Mouse (Mus musculus): ENCODE results near the gene Gm11037.
A peak's percentile ranks its signal among the peaks of the same experiment; 100 is the strongest.

Gene Gm11037

DNA sequence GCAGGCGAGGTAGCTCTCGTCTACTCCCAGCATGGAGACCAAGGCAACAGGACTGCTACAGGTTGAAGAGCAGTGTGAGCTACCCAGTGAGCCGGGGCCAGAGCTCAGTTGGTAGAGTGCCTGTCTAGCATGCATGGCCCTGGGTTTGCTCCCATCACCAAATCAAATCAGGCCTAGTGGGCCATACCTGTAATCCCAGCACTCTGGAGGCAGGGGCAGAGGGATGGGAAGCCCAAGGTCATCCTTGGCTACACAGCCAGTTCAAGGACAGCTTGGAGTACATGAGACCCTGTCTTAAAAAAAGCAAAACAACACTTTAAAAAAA, 15.9 kb downstream of the Gm11037 start:
- no peak for DNase-seq (ENCODE audit: low spot score)

DNA sequence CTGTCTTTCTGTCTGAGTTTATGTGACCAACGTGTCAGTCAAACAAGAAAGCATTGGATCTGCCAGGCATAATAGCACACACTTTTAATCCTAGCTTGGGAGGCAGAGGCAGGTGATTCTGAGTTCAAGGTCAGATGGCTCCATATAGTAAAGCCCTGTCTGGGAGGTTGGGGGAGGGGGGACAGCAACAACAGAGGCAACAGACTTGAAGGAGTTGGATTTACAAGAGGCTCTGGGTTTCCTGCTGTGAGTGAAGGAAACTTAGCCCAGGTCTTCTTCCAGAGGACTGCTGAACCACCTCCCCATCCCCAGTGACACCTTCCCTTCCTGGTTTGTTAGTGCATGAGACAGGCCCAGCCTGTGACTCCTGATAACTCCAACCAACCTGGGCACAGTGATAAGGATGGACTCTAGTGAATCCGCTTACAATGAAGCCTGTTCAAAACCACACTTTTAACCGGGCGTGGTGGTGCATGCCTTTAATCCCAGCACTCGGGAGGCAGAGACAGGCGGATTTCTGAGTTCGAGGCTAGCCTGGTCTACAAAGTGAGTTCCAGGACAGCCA, 19.0 kb downstream of the Gm11037 start:
- DNase-seq (ENCODE audit: low spot score), result no peak

DNA sequence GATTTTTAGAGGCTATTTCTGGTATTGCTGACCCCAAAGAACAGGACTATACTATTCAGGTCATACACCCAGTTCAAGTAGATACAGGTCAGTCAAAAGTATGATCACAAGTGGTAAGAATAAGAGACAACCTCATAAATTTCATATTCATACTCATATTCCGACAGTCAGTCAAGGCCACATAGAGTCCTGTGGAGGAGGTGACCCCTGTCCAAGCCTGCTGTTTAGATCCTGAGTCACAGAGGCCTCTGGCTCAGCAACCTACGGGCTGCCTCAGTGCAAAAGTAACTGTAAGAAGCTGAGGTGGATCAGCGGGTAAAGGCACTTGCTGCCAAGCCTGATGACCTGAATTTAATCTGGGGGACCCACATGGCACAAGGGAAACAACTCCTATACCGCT, 20.7 kb downstream of the Gm11037 start:
- no peak for DNase-seq (ENCODE audit: low spot score)

DNA sequence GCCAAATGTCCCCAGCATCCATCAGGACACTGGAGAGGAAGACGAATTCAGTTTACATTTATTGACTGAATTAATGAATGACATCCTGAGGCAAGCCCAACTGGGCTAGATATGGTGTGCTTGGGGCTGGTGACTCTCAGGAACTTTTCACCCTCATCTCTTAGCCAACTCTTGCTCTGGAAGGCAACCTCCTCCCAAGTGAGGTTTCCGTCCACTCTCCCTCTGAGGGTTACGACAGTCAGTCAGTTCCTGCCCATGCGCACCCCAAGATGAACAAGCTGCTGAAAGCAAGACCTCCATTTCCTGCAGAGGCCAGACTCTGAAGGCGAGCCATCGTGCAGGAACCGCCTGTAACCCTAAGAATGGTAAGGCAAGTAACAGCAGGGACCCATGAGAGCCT, 23.7 kb downstream of the Gm11037 start:
- DNase-seq (ENCODE audit: low spot score), result no peak

DNA sequence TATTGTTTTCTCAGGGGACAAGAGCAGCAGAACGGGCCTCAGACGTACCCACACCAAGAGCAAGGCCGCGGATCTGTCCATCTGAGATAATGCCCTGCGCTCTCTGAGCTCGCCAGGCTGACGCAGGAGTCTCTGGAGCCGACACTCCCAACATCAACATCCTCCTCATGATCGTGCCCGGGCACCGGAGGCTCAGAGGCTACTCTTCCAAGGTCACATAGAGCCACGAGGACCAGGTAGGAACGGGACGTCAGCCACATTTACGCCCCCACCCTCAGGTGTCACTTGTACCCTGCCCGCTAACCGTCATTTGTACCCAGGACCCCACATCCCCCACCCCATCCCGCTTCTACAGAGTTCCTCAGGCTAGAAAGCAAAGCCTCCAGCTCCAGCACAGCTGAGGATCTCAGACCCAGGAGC, 26.2 kb downstream of the Gm11037 start:
- DNase-seq (ENCODE audit: low spot score), result no peak

DNA sequence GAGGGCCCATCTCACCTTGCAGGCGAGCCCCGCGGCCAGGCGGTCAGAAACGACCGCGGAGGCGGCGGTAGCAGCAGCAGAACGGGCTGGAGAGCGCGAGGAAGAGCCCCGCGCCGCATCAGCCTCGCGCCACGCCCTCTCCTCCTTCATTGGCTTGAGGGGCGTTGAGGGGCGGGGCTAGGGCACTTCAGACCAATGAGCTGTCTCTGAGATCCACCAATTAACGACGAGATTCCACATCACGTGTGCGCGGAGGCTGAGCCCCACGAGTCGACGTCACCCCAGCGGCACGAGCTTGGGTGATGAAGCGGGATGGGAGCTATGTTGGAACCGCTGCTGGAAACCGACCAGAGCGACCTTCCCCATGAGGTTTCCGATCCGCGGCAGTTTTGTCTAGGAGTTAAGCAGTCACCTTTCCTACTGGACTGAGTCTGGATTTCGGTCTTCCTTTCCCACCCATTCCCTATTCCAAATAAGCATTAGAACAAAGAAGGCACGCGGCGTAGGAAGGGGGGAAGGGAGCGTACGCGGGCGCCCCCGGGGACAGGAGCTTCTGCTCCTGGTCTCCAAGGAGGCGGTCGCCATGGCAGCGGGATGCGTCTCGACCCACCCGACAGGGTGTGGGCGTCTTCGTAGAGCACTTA, 26.8 kb downstream of the Gm11037 start, which contains the start of gene 1700037H04Rik:
TSS of gene 1700037H04Rik (minus strand) at position 144 of the 644 bp plus-strand sequence.
- peak; percentile 95 for DNase-seq (ENCODE audit: low spot score)

DNA sequence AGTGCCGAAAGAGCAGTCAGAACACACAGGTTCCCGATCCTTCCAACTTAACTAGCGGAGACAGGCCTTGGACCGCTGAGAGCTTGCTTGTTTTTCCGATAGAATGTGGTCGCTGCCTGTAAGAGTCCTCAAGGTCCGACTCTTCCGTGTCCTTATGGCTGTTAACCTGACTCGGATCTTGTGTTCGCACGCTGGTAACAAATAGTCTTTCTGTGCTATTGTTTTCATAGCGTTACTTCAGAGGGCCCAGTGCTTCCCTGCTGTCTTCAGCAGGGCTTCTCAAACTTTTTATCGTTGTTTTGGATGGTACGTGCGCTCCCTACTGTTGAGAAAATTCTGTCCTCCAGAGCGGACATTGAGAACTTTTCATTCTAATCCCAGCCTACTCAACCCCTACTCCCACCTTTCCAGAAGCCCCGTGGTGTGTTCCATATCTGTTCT, 27.4 kb downstream of the Gm11037 start:
- peak; percentile 3 for DNase-seq (ENCODE audit: low spot score)

DNA sequence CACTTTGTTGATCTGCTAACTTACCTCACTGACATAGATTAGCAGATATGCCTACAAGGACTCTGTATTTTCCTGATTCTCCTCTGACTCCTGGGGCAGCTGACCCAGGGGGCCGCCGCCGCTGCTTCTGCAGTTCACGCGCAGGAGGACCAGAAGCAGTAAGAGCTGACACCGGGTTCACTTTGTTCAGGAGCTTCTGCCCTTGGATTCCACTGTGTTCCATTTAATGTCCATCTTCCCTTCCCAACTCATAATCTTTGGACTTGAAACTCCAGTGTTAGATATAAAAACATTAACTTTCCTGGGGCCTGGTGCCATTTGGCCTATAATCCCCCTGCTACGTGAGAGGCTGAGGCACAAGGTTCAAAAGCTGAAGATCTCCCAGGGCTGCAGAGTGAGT, 30.6 kb downstream of the Gm11037 start:
- DNase-seq (ENCODE audit: low spot score), result no peak

DNA sequence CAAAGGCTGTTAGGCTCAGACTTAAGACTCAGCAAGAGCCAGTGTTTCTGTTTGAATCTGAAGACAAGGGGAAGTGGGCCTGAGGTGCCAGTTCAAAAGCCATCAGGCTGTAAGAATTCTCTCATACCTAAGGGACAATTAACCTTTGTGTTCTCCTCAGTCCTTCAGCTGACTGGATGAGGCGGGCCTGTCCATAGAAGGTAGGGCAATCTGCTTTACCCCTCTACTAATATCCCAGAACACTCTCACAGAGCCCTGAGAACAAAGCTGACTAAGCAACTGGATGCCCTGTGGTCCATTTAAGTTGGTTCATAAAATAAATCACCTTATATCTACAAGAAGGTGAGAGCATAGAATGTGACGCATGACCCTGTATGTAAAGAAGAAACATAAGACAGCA, 32.9 kb downstream of the Gm11037 start:
- DNase-seq (ENCODE audit: low spot score), result no peak

DNA sequence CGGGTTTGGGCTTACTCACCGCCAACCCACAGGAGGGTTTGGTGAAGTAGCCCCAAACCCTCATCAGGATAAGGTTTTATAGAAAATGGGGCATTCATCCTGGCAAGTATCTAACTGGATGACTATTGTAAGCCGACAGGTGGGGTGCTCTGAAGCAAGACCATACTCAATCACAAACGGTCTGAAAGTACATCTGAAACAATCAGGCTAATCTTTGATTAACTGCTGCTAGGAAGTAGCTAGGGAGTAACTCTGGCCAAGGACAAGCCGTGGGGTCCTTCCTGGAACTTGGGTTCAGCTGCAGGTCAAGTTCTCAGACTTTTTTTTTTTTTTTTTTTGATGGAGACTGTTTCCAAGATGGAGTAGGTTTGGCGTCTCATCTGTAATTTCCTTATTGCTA, 34.7 kb downstream of the Gm11037 start:
- no peak for DNase-seq (ENCODE audit: low spot score)

DNA sequence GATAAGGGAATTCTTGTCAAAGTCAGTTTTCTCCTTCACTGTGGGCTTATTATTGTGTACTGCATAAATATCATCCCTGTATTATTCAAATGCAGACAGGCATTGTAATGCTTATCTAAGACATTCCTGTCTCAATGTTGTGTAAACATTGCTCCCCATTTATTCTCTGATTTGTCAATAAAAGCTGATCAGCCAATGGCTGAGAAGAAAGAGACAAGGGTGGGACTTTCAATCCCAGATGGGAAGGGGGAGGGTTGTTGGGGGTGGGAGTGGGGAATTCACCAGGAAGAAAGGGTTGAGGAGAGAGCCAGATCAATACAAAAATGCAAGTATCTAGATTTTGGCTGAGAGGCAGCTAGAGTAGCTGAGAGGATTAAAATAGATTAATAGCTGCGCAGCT, 35.6 kb downstream of the Gm11037 start:
- no peak for DNase-seq (ENCODE audit: low spot score)

DNA sequence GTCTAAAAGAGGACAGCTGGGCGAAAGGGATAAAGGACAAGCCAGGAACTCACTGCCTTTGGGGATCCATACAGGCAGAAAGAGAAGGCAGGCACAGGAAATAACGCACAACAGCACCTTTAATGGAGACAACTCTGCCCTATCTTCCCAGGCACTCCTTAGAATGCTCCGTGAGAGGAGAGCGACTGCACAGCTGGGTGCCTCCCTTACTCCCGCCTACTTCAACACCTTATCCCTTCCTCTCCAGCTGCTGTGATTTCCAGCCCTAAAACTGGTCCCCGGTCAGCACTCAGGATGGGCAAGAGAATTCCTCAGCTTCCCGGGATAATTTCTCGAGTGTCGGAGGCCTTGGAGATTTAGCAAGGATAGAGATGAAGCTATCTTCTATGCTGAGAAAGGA, 37.6 kb downstream of the Gm11037 start:
- no peak for DNase-seq (ENCODE audit: low spot score)

DNA sequence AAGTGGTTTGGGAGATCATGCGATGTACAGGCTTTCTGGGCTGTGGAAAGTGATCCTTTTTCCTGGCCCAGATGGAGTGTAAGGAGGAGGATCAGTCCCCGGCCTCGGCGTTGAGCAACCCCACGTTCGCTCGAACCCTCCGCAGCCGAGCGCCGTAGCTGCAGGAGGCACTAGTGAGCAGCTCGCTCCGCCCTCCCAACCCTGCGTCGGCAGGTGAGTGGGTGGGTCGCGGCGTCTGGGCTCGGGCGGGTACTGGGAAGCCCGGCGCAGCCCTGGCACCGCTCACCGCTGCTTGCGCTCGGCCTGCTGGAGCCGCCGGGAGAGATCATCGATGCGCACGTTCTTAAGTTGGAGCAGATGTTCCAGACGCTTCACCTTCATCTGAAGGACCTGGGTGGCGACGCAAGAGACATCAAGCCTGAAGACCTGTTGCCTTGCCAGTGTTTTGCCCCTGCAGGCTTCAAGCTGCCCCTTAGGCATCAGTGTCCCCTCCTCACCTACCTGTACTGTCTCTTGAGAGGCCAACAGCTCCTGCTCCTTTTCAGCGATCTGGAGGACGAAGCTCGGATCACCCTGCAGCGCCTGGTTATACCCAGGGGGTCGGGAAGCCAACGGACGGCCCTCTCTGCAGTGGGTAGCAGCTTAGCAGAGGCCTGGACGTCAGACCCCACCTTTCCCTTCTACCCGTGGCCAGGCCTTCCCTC, 38.3 kb downstream of the Gm11037 start:
- peak; percentile 58 for DNase-seq (ENCODE audit: low spot score)

DNA sequence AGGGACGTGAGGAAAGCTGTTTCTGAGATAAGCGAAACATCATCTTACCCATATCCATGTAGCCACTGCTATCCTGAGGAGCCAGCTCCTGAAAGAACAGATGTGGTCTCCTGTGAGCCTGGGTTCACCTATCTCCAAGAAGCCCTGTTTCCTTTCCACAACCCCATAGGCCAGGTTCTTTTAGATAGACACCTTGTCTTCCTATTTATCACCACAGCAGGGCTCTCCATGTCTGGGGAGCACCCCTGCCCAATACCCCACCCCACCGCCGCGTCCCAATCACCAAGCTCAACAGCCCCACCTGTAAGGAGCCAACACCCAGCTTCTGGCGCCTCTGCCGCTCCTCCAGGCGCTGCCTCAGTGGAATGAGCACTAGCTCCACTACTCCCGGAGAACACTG, 39.0 kb downstream of the Gm11037 start:
- no peak for DNase-seq (ENCODE audit: low spot score)

DNA sequence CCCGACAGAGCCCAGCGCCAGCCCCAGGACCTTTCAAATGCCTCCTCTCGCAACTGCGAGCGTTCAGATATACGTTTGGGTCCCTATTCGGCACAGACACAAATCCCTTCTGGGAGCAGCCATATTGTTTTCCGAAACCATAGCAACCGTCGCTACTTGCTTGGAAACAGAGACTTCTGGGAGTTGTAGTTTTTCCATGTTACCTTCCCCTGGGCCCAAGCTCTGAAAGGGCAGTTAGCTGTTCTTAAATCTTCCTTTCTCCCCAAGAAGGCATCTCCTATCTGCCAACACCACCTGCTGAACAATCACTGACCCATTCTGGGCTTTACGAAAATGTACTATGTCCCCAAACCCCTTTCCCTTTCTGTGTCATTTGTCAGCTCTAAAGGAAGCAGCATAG, 41.4 kb downstream of the Gm11037 start:
- DNase-seq (ENCODE audit: low spot score), result peak; percentile 71

DNA sequence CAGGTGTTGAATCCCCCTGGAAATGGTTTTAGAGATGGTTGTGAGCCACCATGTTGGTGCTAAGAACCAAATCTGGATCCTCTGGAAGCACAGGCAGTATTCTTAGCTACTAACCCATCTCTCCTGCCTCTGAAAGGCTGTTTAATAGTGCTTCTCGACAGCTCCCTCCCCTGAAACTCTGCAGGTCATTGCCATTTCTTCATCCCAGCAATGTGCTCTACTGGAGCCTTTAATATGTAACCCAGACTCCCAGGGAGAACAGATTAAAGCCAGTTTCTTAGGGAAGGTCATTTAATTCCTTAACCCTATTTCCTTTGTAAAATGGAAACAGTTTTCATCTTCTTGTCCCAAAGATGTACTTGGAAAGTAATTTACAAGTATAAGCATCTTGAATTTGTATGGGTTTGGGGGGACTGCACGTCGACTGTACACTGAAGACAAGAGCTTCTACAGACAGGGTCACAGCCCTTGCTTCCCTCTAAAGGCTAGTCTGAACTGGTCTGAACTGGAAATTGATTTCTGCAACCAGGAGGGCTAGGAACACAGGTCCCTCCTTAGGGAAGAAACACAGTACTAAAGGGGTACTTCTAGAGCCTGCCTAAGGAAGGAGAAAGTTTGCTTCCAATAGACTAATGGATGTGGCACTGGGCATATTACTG, 42.1 kb downstream of the Gm11037 start:
- no peak for DNase-seq (ENCODE audit: low spot score)

DNA sequence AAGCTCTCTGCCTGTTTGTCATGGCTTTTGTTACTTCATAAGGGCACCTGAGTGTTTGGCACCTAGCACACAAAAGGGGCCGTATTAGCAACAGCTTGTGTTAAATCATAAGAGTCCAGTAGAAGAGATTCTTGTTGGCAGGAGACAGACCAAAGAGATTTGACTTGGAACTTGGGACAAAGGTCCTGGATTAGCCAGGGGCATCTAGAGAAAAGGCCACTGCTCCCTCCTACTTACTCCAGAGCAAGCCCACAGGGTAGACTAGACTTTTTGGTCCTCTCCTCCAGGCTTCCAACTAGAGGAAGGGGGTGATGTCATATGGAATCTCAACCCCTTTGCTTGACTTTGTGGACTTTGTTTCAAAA, 42.6 kb downstream of the Gm11037 start:
- DNase-seq (ENCODE audit: low spot score), result no peak

DNA sequence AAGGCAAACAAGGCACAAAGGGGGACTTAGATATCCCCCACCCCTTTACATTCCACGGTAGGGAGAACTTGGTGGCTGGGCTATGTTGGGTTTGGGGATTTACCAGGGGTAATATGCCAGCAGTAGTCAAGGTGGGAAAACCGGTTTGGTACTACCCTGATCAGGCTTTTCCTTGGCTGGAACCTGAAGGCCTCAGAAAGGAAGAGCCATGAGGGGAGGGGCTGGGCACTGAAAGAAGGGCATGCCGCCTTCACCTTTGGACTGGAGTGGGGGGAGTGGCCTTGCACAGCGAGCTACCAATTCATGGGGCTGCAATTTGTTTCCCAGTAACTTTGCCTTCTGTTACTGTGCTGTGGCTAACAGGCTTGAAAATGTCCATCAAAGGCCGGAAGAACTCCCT, 43.2 kb downstream of the Gm11037 start:
- DNase-seq (ENCODE audit: low spot score), result no peak

DNA sequence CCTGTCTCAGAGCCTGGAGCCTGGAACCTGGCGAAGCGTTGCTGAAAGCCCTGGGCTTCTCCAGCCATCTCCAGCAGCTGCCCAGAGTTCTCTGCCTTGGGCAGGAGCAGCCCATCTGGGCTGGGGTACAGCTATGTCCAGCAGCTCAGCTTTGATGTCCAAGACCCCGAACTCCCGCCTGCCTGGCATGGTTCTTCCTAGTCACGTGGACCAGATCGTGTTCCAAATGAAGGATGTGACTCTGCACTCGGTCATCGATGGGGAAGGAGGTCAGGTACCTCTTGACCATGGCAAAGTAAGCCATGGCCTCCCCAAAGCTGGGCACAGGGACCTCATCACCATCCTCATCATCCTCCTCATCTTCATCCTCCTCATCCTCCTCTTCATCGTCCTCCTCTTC, 44.6 kb downstream of the Gm11037 start:
- DNase-seq (ENCODE audit: low spot score), result no peak

DNA sequence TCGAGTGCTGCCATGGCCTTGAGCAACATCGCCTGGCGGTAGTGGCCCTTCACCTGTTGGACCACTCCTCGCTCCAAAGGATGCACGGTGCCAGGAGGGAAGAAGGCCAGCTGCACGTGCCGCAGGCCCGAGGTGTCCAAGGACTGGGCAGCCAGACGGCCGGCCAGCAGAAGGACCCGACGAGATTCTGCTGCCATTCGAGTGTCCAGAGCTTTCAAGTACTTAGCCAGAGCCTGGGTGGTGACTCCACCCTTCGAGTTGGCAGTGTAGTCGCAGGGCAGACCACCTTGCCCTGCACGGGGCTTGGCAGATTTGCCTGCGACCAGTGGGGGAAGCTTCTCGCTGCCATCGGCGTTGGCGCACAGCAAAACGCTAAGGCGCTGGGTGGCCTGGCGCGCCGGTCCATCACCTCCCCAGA, 45.5 kb downstream of the Gm11037 start:
- DNase-seq (ENCODE audit: low spot score), result no peak

DNA sequence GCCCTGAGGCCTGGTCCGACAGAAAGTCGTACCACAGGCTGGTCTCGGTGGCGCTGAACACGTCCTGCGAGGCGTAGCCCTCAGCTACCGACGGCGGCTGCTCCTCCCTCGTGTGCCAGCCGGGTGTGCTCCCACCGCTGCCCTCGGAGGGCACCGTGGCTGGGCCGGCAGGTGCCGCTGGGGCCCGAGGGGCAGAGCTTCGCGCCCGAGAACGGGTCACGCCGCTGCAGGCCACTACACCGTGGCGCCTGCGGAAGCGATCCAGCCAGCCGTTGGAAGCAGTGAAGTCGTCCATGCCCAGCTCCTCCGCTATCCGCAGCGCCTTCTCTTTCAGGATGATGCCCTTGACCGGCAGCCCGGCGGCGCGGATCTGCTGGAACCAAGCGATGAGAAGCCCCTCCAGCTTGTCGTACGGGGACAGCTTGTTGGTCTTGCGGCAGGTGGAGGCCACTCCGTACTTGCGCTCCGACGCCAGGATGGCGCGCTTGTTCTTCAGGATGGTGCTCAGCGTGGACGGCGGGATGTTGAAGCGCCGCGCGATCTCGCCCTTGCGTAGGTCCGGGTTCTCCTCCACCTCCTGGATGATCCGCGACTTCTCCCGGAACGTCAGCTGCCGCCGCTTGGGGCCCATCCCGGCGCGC, 46.1 kb downstream of the Gm11037 start:
- peak; percentile 41 for DNase-seq (ENCODE audit: low spot score)

DNA sequence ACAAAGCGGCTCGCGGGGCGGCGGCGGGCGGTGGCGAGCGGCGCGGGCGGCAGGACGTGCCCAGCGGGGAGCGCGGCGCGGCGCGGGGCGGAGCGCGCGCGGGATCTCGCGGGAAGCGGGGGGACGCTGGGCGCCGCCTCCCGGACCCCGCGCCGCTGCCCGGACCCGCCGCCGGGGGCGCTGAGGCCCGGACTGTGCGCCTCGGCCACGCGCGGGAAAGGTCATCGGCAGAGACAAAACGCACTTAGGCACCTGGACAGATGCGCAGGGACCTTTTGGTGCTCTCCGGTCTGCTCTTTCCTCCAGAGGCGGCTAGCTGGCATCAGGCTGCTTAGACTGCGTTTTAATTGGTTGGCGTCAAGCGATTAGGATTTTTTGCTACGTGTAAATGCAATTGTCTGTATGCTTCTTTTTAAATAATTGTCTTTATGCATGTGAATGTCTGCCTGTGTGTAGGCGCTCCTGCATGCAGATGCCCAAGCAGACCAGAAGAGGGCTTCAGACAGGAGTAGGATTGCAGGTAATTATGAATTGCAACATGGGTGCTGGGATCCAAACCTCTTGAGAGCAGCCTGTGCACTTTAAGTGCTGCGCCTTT, 46.8 kb downstream of the Gm11037 start, which contains the start of gene Cenpb:
TSS of gene Cenpb (minus strand) at position 78 of the 598 bp plus-strand sequence.
- DNase-seq (ENCODE audit: low spot score), result peak; percentile 68
